11 mouse cellular contexts compared by ENCODE assay signal in the genomic region with DNA sequence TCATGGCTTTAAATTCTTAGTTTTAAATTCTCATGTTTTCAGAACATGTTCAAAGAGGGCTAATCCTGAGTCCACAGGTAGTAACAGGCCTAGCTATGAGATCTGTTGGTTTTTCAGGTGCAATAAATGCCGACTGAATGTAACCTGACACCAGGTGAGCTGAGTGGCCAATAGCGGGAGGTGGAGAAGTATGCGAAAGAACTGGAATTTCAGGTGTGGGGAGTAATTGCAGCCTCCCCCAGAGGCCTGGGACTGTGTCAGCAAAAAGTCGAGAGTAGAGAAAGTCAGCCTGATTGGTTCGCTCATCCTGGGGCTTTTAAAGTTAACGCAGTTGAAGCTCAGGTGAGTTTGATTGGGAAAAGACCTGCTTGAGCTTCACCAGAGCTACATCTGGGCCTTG. TPM values are rescaled to one million over a fixed set of nuclear protein-coding genes. Genes with fewer than 3 reads are reported as not detected.
DNase-seq lines count a peak whose midpoint lies in the region; ATAC-seq and TF ChIP-seq lines count a peak whose summit lies in the region.
"Had no signal": no experiment of that assay in that cellular context is flagged by ENCODE, and none has a peak within 500 bp of the region (broad histone marks: within the 10 kb centered on the region; RNA-seq: fewer than 3 reads in every experiment).

No protein-coding gene starts in this region.

- no peak for DNase-seq in liver
- peak; percentile 95 for DNase-seq in gonadal fat pad, adult 2 months (ENCODE audit: low read depth)
- peak; percentile 72 for DNase-seq in kidney, postnatal 14 days
- no peak for DNase-seq in heart, postnatal 4 days
- DNase-seq in layer of hippocampus, adult 18-20 months (ENCODE audit: low spot score in 2 of 2), result no peak
- DNase-seq: cerebellum, adult 9-11 months had no signal

- no peak for ATAC-seq in liver, embryonic 15.5 days (ENCODE audit: insufficient read depth)
- ATAC-seq in forebrain, embryonic 12.5 days (ENCODE audit: low FRiP score), result no peak
- ATAC-seq: forebrain, embryonic 16.5 days had no signal

- no peaks in the 10 kb centered on the region for H3K9me3 ChIP-seq in liver, embryonic 15.5 days (replicated peaks)
- H3K9me3 ChIP-seq in forebrain, embryonic 12.5 days, result no peaks in the 10 kb centered on the region

- H3K27me3 ChIP-seq in liver, embryonic 15.5 days, result no peaks in the 10 kb centered on the region
- no peaks in the 10 kb centered on the region for H3K27me3 ChIP-seq in small intestine, adult 2 months (ENCODE audit: control insufficient read depth, insufficient read depth, low read length)
- no peaks in the 10 kb centered on the region for H3K27me3 ChIP-seq in forebrain, embryonic 12.5 days

- H3K9ac ChIP-seq in liver, embryonic 15.5 days, result no peak overlapping the region
- H3K9ac ChIP-seq in forebrain, embryonic 12.5 days, result no peak overlapping the region

- TF ChIP-seq POLR2A in small intestine, adult 2 months (IDR thresholded peaks at IDR 0.05; ENCODE audit: low read depth, low read length), result no peak

- WGBS in liver, embryonic 15.5 days (ENCODE audit: insufficient replicate concordance), result 65% methylated on average over 6 of the region's 6 CpGs
- WGBS in small intestine, adult 2 months, result 21% methylated on average over 6 of the region's 6 CpGs
- 66% methylated on average over 6 of the region's 6 CpGs for WGBS in forebrain, embryonic 12.5 days

- no peak overlapping the region for H3K4me2 ChIP-seq in liver, embryonic 15.5 days
- no peak overlapping the region for H3K4me2 ChIP-seq in forebrain, embryonic 12.5 days

- TF ChIP-seq CTCF in small intestine, adult 2 months (IDR thresholded peaks at IDR 0.05; ENCODE audit: extremely low read depth, insufficient read length, insufficient replicate concordance, low read depth, low read length), result no peak

- 0 out of 2 replicates have a peak overlapping the region, but pooled peaks have one; percentile 6 for H3K27ac ChIP-seq in liver, embryonic 15.5 days (replicated peaks)
- H3K27ac ChIP-seq in small intestine, adult 2 months (ENCODE audit: insufficient read depth, low read depth, low read length), result peak overlapping the region; percentile 6; the same call in 1 of the 2 replicates
- H3K27ac ChIP-seq in forebrain, embryonic 12.5 days, result no peak overlapping the region

- H3K4me3 ChIP-seq in liver, embryonic 15.5 days (replicated peaks), result no peak overlapping the region
- no peak overlapping the region for H3K4me3 ChIP-seq in small intestine, adult 2 months (ENCODE audit: low read depth, low read length)
- no peak overlapping the region for H3K4me3 ChIP-seq in forebrain, embryonic 12.5 days (replicated peaks)
- H3K4me3 ChIP-seq: myocyte had no signal

- H3K4me1 ChIP-seq in liver, embryonic 15.5 days (replicated peaks), result peaks cover 56% of the 10 kb centered on the region
- H3K4me1 ChIP-seq in small intestine, adult 2 months (ENCODE audit: control insufficient read depth, insufficient read depth, insufficient read length, low read length), result peaks cover 12% of the 10 kb centered on the region; the same call in 1 of the 2 replicates
- H3K4me1 ChIP-seq in forebrain, embryonic 12.5 days, result no peaks in the 10 kb centered on the region

- H3K36me3 ChIP-seq in liver, embryonic 15.5 days (replicated peaks), result no peaks in the 10 kb centered on the region; the same call in 1 of the 2 replicates
- H3K36me3 ChIP-seq in small intestine, adult 2 months (ENCODE audit: control insufficient read depth, insufficient read depth, low read length), result peaks cover 8% of the 10 kb centered on the region
- H3K36me3 ChIP-seq in forebrain, embryonic 12.5 days (replicated peaks), result no peaks in the 10 kb centered on the region

RNA-seq across cellular contexts. Expression of a gene that starts 46.4 kb away (rescaled TPM):
- polyA plus RNA-seq in liver, embryonic 15.5 days (2015; fragmentation: Nextera tagmentation; extraction: Ambion mirVana), result 11.2 and 13.5 TPM in 2 replicates
- polyA plus RNA-seq in gonadal fat pad, adult 2 months (2012; rRNA removed), result 5.3 TPM in 2 replicates
- polyA plus RNA-seq in small intestine, adult 2 months (2012; rRNA removed), result 0.98 and 2.0 TPM in 2 replicates
- polyA plus RNA-seq in forebrain, embryonic 12.5 days (2016; fragmentation: Nextera tagmentation; extraction: Ambion mirVana), result 55.9 and 56.7 TPM in 2 replicates
- total RNA-seq in heart, postnatal 4 days (2021), result 10 to 100 TPM; 24.7 to 25.8 TPM
- 10 to 100 TPM; 50.0 to 54.8 TPM for total RNA-seq in layer of hippocampus, adult 18-20 months (2021)

RNA-seq across cellular contexts. Expression of a gene that starts 46.7 kb away (rescaled TPM):
- polyA plus RNA-seq in liver, embryonic 15.5 days (2015; fragmentation: Nextera tagmentation; extraction: Ambion mirVana), result 10.7 and 10.9 TPM in 2 replicates
- polyA plus RNA-seq in gonadal fat pad, adult 2 months (2012; rRNA removed), result 16.1 TPM in 2 replicates
- 6.4 and 20.1 TPM in 2 replicates for polyA plus RNA-seq in small intestine, adult 2 months (2012; rRNA removed)
- polyA plus RNA-seq in forebrain, embryonic 12.5 days (2016; fragmentation: Nextera tagmentation; extraction: Ambion mirVana), result 5.7 and 6.2 TPM in 2 replicates
- 10 to 100 TPM; 20.3 to 22.5 TPM for total RNA-seq in heart, postnatal 4 days (2021)
- 1 to 10 TPM; 4.7 to 5.1 TPM for total RNA-seq in layer of hippocampus, adult 18-20 months (2021)

RNA-seq across cellular contexts. Expression of a gene that starts 59.8 kb away (rescaled TPM):
- polyA plus RNA-seq in liver, embryonic 15.5 days (2015; fragmentation: Nextera tagmentation; extraction: Ambion mirVana), result 31.6 and 34.0 TPM in 2 replicates
- 7.8 TPM in 2 replicates for polyA plus RNA-seq in gonadal fat pad, adult 2 months (2012; rRNA removed)
- polyA plus RNA-seq in small intestine, adult 2 months (2012; rRNA removed), result 1.2 and 1.7 TPM in 2 replicates
- 135 and 137 TPM in 2 replicates for polyA plus RNA-seq in forebrain, embryonic 12.5 days (2016; fragmentation: Nextera tagmentation; extraction: Ambion mirVana)
- 100 to 1,000 TPM in 1 of 2 experiments, 10 to 100 TPM in 1; 99.3 to 107 TPM for total RNA-seq in heart, postnatal 4 days (2021)
- 10 to 100 TPM; 89.7 to 93.8 TPM for total RNA-seq in layer of hippocampus, adult 18-20 months (2021)

Comparison
In these comparisons a context has a peak if more than half of its experiments do, and no peak if none do; other contexts are left out.
1. DNase-seq: peak in gonadal fat pad, adult 2 months (single experiment) and kidney, postnatal 14 days (single experiment); none in liver (single experiment), heart, postnatal 4 days (single experiment) and layer of hippocampus, adult 18-20 months (0 of 2).